Mouse (Mus musculus) thymus, postnatal 14 days (tissue): ENCODE measurements around the gene Fgfr2.
A peak's percentile ranks its signal among the peaks of the same experiment; 100 is the strongest.

Source experiments
- DNase-seq: peaks from one replicate; pipeline ENCODE4 v3.0.0; 2021

The Fgfr2 gene

GRCm38 (mm10) chr7:132234250-132234649, 888.9 kb downstream of the Fgfr2 start:
- no peak for DNase-seq

GRCm38 (mm10) chr7:132233732-132234131, 889.4 kb downstream of the Fgfr2 start:
- DNase-seq, result no peak

GRCm38 (mm10) chr7:132232937-132233336, 890.2 kb downstream of the Fgfr2 start:
- no peak for DNase-seq

DNA sequence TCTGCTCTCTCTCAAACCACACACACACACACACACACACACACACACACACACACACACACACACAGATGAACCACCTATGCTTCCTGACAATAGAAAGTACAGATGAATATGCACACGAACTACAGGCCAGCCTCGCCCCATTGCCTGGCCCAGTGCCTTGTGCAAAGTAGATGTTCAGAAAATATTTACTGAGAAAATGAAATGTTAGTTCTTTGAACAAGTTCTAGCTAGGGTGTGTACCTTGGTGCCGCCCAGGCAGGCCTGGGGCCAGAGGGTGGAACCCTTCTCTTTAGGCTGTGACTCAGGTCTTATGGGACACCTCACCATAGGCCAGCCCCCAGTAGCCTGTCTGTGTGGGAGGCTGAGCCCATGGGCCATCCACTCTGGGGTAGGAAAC, 891.7 kb downstream of the Fgfr2 start:
- no peak for DNase-seq

DNA sequence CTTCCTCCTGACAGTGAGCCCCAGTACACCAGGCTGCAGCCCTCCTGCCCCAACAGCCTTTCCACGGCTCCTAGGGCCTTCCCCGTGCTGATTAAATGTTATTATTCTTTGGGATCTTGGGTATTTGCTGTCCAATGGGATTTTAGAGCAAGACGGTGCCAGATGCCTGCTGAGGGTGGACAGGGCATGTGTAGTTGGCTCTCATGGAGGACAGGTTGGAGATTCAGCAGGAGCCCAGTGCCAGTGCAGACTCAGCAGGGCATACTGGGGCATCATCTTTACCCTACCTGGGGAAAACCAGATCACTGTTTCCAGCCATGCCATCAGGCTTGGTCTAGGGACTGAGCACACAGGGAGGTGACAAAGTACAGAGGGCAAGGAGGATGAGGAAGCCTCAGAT, 892.2 kb downstream of the Fgfr2 start:
- no peak for DNase-seq

DNA sequence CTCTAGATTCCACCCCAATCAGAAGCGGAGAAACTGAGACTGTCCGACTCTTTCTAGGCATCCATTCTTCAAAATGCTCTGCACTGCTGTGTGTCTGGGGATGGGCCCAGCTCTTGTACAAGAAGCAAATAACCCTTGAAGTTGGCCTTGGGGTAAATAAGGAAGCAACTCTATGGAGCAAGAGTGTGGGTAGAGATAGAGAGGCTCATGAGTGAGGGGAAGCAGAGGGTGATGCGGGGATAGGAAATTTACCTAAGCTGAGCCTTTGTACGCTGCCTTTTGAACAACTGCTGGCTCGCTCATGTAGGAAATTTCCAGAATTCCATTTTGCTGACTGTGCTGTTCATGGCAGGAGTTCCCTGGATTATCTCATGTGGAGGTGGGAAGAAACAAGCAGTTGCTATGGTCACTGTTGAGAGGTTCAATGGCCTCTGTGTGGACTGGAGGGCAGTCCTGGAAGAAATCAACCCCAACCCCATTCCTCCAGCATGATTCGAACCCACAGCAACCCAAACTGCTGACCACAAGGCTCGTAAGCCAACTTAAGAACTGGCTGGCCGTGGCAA, 896.0 kb downstream of the Fgfr2 start:
- no peak for DNase-seq

DNA sequence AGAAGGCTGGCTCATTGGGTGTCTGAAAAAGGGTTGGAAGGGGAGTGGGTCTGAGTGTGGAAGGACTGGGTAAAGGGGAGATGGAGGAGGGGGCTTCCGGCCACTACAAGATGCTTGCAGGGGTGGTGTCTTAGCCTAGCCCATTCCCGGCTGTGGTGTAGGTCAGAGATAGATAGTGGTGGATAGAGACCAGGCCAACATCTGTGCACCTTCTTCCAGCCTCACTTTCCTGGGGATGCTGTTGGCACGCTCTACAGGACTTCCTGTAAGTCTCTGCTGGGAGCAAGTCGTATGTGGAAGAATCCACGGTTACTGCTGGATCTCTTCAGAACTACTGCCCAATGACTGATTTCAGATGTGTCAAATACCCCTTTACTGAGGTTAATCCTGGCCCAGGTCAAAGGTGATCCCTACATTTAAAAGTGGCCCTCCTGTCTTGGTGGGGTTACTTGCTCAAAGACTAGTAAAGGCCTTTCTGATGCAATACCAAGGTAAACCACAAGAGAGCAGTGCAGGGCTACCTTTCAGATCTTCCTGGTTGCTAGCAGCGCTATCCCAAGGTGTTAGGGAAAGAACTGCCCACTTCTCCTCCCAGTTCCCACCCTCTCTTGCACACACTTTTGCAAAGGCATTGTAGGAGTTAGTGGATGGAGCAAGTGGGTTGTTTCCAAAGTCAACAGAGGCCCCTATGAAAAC, 896.6 kb downstream of the Fgfr2 start:
- DNase-seq, result peak; percentile 83

DNA sequence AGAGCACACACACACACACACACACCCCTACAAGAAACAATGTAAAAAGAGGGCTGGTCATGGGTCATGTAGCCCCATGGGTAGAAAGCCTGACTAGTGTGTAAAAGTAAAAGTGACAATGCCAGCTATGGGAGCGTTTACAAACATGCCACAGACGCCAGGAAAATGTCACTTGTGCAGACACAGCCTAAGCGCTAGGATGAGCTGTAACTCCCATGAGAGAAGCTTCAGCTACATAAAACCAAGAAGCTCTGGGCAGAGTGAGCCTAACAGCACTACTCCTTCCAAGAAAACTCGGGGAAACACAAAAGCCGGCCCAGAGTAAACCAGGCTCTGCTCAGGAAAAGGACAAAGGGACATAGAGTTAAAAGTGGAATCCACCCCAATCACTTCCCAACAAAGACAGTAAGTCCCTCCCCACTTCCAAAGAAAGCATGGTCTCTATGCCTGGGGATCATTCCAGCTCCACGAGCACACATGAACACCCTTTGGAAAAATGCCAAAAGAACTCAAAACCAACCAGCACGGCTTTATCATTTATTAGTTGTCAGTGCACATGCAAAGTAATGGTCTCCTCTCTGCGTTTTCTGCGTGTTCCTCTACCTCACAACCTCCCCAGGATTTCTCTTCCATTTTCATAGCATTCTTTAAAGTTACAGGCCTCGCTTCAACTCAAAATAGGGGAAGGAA, 899.6 kb downstream of the Fgfr2 start:
- DNase-seq, result no peak

DNA sequence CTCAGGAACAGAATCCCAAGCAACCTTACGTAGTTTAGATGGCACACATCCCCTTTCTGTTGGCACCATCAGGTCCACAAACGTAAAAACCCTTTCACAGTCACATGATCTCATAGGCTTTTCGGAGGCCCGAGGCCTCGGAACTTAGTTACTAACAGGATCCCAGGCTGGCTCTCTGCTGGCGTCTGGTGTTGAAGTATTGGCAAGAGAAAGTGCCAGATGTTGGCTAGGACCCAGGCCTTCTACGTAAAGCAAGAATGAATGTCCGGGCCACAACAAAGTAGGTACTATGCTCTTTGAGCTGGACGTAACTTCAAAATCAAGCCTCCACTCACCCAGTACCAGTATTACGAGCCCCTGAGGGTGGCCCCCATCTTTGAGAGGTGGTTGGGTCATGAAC, 909.1 kb downstream of the Fgfr2 start:
- no peak for DNase-seq

DNA sequence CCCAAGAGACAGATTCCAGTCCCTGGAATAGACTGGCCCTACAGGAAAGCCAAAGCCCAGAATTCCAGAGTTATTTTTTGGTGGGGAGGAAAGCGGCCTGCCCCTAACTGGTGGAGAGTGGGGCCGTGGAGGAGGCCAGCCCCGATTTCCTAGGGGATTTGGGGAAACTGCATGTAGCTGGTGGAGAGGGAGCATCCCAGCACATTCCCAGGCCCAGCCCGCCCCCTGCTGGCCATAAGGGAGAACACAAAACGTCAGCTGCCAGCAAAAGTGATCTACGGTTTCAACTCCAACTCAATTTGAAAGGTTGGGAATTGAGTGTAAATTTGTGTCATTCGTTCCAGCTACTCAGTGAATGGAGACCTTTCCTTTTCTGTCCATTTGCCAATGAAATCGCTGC, 909.7 kb downstream of the Fgfr2 start:
- DNase-seq, result no peak

- DNase-seq, result no peak
Measured at GRCm38 (mm10) chr7:132211920-132212701, 911.0 kb downstream of the Fgfr2 start.

DNA sequence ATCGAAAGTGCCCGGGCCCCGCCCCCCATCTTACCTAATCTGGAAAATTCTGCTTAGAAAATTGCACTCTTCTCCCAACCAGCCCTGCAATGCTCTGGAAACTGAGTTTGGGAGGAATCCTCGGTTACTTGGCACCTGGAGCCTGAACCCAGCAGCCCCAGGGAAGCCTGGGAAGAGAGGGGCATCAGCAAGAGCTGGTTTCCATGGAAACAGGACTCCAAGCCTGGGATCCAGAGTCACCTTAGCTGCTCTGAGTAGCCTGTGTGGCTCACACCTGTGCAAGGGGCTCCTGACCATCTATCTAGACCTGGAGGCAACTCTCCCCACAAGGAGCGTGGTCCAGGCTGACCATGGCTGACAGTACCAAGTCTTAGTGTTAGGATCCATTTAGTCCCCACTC, 912.5 kb downstream of the Fgfr2 start:
- no peak for DNase-seq

DNA sequence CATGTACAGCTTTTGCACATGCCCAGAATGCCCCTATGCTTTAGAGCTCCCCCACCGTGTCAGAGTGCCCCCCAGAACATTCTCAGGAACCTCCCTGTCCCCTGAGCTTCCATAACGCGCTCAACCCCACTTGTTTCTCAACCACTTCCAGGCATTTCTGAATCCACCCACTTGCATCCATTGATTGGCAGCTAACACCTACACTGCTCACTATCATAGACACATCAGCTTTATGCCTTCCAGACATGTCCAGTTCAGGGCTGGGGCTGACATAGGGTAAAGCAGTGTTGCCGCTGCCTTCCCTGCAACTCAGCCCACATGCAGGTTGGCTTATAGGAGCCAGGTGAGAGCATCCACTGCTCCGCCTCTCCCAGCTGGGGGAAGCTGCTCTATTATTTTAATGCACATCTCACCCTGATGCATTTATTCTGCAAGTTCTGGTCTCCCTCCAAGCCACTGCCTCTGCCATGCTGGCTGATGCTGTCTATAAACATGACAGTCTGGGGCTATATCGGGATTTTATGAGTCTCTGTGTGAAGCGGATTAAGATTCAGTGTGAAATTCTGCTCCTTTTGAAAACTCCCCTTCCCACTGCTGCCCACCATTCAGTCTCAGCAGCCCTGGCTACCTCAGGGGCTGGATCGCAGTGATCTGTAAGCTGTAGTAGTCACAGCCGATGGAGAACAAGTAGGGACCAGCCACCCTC, 914.1 kb downstream of the Fgfr2 start:
- no peak for DNase-seq

GRCm38 (mm10) chr7:132204073-132204612, 919.0 kb downstream of the Fgfr2 start:
- no peak for DNase-seq

DNA sequence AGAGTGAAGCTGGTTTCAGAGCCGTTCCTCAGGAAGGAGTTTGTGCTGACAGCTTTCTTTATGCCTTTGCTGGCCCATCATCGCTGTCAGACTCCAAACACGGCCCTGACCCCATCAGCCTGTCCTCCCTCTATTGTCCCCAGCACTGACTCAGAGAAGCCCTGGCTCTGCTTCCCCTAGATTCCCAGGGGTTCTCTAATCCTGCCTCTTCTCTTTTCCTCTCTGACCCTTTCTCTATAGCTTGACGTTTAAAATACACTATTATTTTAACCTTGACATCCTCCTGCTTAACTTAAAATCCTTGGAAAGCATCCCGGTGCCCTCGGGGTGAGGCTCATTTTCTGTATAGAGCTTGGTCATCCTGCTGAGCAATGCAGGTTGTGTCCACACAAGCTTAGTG, 923.5 kb downstream of the Fgfr2 start:
- no peak for DNase-seq

- no peak for DNase-seq
Measured at GRCm38 (mm10) chr7:132198806-132199205, 924.3 kb downstream of the Fgfr2 start.

GRCm38 (mm10) chr7:132197817-132198475, 925.2 kb downstream of the Fgfr2 start:
- DNase-seq, result no peak

DNA sequence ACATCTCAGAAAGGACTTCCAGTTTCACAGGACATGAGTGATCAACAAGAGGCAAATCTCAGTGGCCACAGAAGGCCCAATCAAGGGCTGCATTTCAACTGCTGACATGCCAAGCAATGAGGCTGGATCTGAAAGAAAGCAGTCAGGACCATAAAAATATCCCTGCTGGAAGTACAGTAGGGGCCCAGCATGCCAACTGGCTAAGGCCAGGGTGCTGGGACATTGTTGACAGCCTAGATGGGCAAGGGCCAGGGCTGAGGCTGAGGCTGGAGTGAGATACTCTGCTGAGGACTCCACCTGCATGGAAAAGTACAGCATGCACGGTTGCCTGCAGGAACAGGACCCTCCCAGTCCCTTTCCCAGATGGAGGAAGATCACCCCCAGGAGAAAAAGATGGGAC, 926.6 kb downstream of the Fgfr2 start:
- DNase-seq, result no peak

- DNase-seq, result no peak
Measured at GRCm38 (mm10) chr7:132193606-132194005, 929.5 kb downstream of the Fgfr2 start.

GRCm38 (mm10) chr7:132187456-132187855, 935.7 kb downstream of the Fgfr2 start:
- no peak for DNase-seq

DNA sequence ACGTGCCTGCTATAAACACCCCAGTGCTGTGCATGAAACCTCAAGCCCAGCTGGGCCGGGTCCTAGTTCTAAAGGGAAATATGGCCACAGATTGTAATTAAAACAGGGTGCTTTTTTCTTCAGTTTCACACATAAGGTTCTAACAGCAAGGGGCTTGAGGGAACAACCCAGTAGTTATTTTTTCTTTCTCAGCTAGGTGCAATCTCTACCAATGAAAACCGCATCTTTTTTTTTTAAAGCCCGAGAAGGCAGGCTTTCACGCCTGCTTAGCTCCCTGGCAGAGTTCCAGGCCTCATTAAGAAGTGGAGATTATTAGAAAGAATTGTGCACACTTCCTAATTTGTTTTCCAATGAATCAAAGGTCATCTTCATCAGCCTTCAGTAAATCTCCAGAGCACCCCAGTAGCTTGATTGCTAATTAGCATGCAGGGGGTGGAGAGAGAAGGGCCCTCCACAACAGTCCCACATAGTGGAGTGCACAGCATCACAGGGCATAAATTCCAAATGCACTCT, 939.2 kb downstream of the Fgfr2 start:
- no peak for DNase-seq
